Mouse (Mus musculus) thymus, adult 2 months (tissue): ENCODE data around the gene Pcbd2.

Experiments
- CTCF ChIP-seq: fragments of 200-500 bp; IDR thresholded peaks from 2 replicates; pipeline ENCODE4 v1.5.1; 2012; ENCODE audit warnings: mild to moderate bottlenecking, control low read depth, low read length, moderate library complexity, borderline replicate concordance; ENCODE audit not compliant: control insufficient read depth, poor library complexity, insufficient read depth; ENCODE audit errors: extremely low read depth
- POLR2A ChIP-seq: fragments of 200-500 bp; IDR thresholded peaks from 2 replicates; pipeline ENCODE4 v1.6.1; 2012; ENCODE audit warnings: mild to moderate bottlenecking, low read length, control low read depth, moderate library complexity; ENCODE audit not compliant: control insufficient read depth, poor library complexity, insufficient read depth; ENCODE audit errors: extremely low read depth

- TF ChIP-seq CTCF: no peak
- TF ChIP-seq POLR2A: no peak
Observed at GRCm38 (mm10) chr13:55733628-55734502, 6.7 kb downstream of the Pcbd2 start.
